ENCODE assay signal across 9 mouse cellular contexts in genomic region chr14:32861149-32861581, GRCm38 (mm10). TPM values are rescaled to one million over a fixed set of nuclear protein-coding genes. Genes with fewer than 3 reads are reported as not detected.
DNase-seq lines count a peak whose midpoint lies in the region; ATAC-seq lines count a peak whose summit lies in the region.
"Had no signal": no experiment of that assay in that cellular context is flagged by ENCODE, and none has a peak within 500 bp of the region (broad histone marks: within the 10 kb centered on the region; RNA-seq: fewer than 3 reads in every experiment).

No protein-coding gene starts in this region.

- DNase-seq in retina, postnatal 1 day: peak; percentile 34
- no peak for DNase-seq in retina, embryonic 14.5 days (ENCODE audit: low spot score)
- peak; percentile 56 to 67 for DNase-seq in kidney, postnatal 25 days
- no peak for DNase-seq in thymus, adult 18-20 months
- no peak for DNase-seq in adrenal gland, adult 2 months

- H3K9me3 ChIP-seq in heart, embryonic 11.5 days (replicated peaks; ENCODE audit: control insufficient read depth, low read length): no peaks in the 10 kb centered on the region
- no peaks in the 10 kb centered on the region for H3K9me3 ChIP-seq in stomach, embryonic 15.5 days

- peaks cover 7% of the 10 kb centered on the region; the same call in 1 of the 2 replicates for H3K27me3 ChIP-seq in heart, embryonic 11.5 days (ENCODE audit: control insufficient read depth, insufficient read depth, low read length)
- H3K27me3 ChIP-seq in stomach, embryonic 15.5 days (replicated peaks): 0 out of 2 replicates have a peak, but pooled peaks cover 3% of the 10 kb centered on the region

- 13% methylated on average over 6 of the region's 6 CpGs for WGBS in heart, embryonic 11.5 days (ENCODE audit: insufficient replicate concordance)
- 20% methylated on average over 6 of the region's 6 CpGs for WGBS in stomach, embryonic 15.5 days

- peak overlapping the region; percentile 66 for H3K27ac ChIP-seq in heart, embryonic 11.5 days (ENCODE audit: low read depth, low read length)
- H3K27ac ChIP-seq in stomach, embryonic 15.5 days: peak overlapping the region; percentile 79

- H3K36me3 ChIP-seq in heart, embryonic 11.5 days (ENCODE audit: control insufficient read depth, insufficient read depth, low read length): no peaks in the 10 kb centered on the region; the same call in 1 of the 2 replicates
- H3K36me3 ChIP-seq in stomach, embryonic 15.5 days: no peaks in the 10 kb centered on the region

- no peak overlapping the region for H3K4me3 ChIP-seq in heart, embryonic 11.5 days (ENCODE audit: low read depth, low read length)
- no peak overlapping the region for H3K4me3 ChIP-seq in stomach, embryonic 15.5 days (replicated peaks)

- peaks cover 30% of the 10 kb centered on the region for H3K4me1 ChIP-seq in heart, embryonic 11.5 days (ENCODE audit: control insufficient read depth, insufficient read depth, low read length)
- peaks cover 35% of the 10 kb centered on the region for H3K4me1 ChIP-seq in stomach, embryonic 15.5 days

- H3K9ac ChIP-seq in heart, embryonic 11.5 days (ENCODE audit: low read depth, low read length): no peak overlapping the region
- no peak overlapping the region for H3K9ac ChIP-seq in stomach, embryonic 15.5 days

- ATAC-seq in heart, embryonic 11.5 days (replicated peaks; ENCODE audit: insufficient number of reproducible peaks, low FRiP score, low TSS enrichment): peak; percentile 61
- peak; percentile 80 for ATAC-seq in stomach, embryonic 15.5 days (ENCODE audit: insufficient read depth, low FRiP score, low read depth)
- no peak for ATAC-seq in granulocyte monocyte progenitor cell, adult 5-6 weeks (replicated peaks; ENCODE audit: poor library complexity, severe bottlenecking)

- peak overlapping the region; percentile 39 for H3K4me2 ChIP-seq in heart, embryonic 11.5 days
- peak overlapping the region; percentile 8; the same call in 1 of the 2 replicates for H3K4me2 ChIP-seq in stomach, embryonic 15.5 days

RNA-seq across cellular contexts. Expression of gene Vstm4, which starts 4.6 kb away (rescaled TPM):
- polyA plus RNA-seq in heart, embryonic 11.5 days (2014; fragmentation: Nextera tagmentation; extraction: Ambion mirVana): 9.7 and 12.5 TPM in 2 replicates
- polyA plus RNA-seq in stomach, embryonic 15.5 days (2015; fragmentation: Nextera tagmentation; extraction: Ambion mirVana): 35.2 and 38.3 TPM in 2 replicates
- not detected in 2 replicates for total RNA-seq in granulocyte monocyte progenitor cell, adult 5-6 weeks (2014; fragmentation: Nextera tagmentation)
- not detected in 2 replicates for total RNA-seq in granulocyte monocyte progenitor cell, adult 5-6 weeks (2017)
- total RNA-seq in adrenal gland, adult 2 months (2021): 10 to 100 TPM; 14.0 to 17.1 TPM
- 7.1 and 7.9 TPM in 2 replicates for polyA plus RNA-seq in adrenal gland, adult 2 months (2012; rRNA removed)

RNA-seq across cellular contexts. Expression of gene Fam170b, which starts 27.4 kb away (rescaled TPM):
- not detected in 2 replicates for polyA plus RNA-seq in heart, embryonic 11.5 days (2014; fragmentation: Nextera tagmentation; extraction: Ambion mirVana)
- polyA plus RNA-seq in stomach, embryonic 15.5 days (2015; fragmentation: Nextera tagmentation; extraction: Ambion mirVana): not detected in 2 replicates
- total RNA-seq in granulocyte monocyte progenitor cell, adult 5-6 weeks (2014; fragmentation: Nextera tagmentation): not detected in 2 replicates
- not detected in 2 replicates for total RNA-seq in granulocyte monocyte progenitor cell, adult 5-6 weeks (2017)
- total RNA-seq in adrenal gland, adult 2 months (2021): under 1 TPM; 0.17 TPM
- 0.07 and 0.19 TPM in 2 replicates for polyA plus RNA-seq in adrenal gland, adult 2 months (2012; rRNA removed)
- total RNA-seq: gastrocnemius, postnatal 4 days had no signal

Comparison
In these comparisons a context has a peak if more than half of its experiments do, and no peak if none do; other contexts are left out.
1. DNase-seq: peak in retina, postnatal 1 day (single experiment) and kidney, postnatal 25 days (2 of 2); none in retina, embryonic 14.5 days (single experiment), thymus, adult 18-20 months (0 of 2) and adrenal gland, adult 2 months (single experiment).